Mouse (Mus musculus): ENCODE data around the gene Hivep3. TPM values are rescaled to one million over a fixed set of nuclear protein-coding genes. Genes with fewer than 3 reads are reported as not detected.

Gene Hivep3
- polyA plus RNA-seq, 1 experiment: 5.8 TPM

DNA sequence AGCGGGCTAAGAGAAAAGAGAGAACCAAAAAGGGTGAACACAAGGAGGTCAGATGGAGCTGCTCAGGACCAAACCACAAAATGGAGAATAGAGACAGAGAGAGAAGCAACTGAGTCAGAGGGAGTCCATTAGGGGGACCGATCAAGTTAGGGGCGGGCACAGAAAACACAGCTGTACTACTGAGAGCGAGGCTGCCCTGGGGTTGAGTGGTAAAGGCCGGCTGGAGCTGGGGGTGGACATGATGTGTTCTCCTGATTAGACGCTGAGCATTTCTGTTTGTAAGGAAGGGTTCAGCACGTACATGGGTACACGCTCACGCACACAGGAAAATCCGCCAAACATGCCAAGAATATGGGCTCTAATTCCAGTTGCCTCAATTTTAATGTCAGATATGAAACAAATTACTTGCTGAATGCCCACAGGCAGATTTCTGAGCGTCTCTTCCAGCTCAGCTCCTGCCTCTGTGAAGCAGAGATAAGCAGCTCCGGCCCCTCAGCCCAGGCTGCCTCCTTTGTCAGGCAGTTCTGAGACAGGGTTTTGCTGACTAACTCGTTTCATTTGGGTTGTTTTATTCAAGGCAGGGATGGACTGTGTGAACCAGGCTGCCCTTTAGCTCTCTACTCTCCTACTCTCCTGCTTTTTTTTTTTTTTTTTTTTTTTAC, 161.3 kb downstream of the Hivep3 start:
- Histone ChIP-seq H3K4me1 (ENCODE audit: control insufficient read depth, insufficient read depth, low read length) (no peaks in the 10 kb centered on the region), H3K27me3 (replicated peaks; ENCODE audit: control insufficient read depth, insufficient read depth, low read length) (no peaks in the 10 kb centered on the region), H3K36me3 (ENCODE audit: control insufficient read depth, insufficient read depth, low read length) (no peaks in the 10 kb centered on the region), H3K4me3 (ENCODE audit: insufficient read depth, low read depth, low read length) (no peak overlapping the region), H3K27ac (ENCODE audit: insufficient read depth, low read depth, low read length) (no peak overlapping the region)
- no peak for DNase-seq
- 79% methylated on average over 13 of the region's 13 CpGs for WGBS
- TF ChIP-seq POLR2A (IDR thresholded peaks at IDR 0.05; ENCODE audit: low read depth, low read length): no peak
- no peak for TF ChIP-seq CTCF (conservative IDR thresholded peaks at IDR 0.05; ENCODE audit: insufficient read depth, insufficient read length, low read depth, low read length)

DNA sequence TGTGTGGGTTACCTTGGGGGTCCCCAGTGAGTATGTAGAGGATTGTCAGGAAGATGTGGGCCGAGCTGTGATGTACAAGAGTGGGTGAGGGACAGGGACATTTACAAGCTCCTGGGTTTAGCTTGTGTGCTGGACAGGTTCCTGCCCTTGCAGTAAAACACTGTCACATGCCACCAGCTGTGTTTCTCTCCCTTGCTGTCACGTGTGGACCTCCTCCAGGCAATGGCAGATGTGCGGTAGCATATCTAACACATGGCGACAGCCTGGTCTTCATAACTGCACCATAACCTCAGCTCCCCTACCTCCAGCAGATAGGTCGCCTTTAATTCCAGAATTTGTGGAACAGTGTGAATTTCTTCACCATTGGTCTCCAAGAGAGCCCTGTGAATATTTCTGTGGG, 161.9 kb downstream of the Hivep3 start:
- no peaks in the 10 kb centered on the region for H3K27me3 ChIP-seq (replicated peaks; ENCODE audit: control insufficient read depth, insufficient read depth, low read length)
- TF ChIP-seq POLR2A (IDR thresholded peaks at IDR 0.05; ENCODE audit: low read depth, low read length) (no peak), CTCF (conservative IDR thresholded peaks at IDR 0.05; ENCODE audit: insufficient read depth, insufficient read length, low read depth, low read length) (no peak)
- DNase-seq: no peak
- no peaks in the 10 kb centered on the region for H3K4me1 ChIP-seq (ENCODE audit: control insufficient read depth, insufficient read depth, low read length)
- H3K4me3 ChIP-seq (ENCODE audit: insufficient read depth, low read depth, low read length): no peak overlapping the region
- WGBS: 69% methylated on average over 5 of the region's 5 CpGs
- no peaks in the 10 kb centered on the region for H3K36me3 ChIP-seq (ENCODE audit: control insufficient read depth, insufficient read depth, low read length)
- H3K27ac ChIP-seq (ENCODE audit: insufficient read depth, low read depth, low read length): no peak overlapping the region

DNA sequence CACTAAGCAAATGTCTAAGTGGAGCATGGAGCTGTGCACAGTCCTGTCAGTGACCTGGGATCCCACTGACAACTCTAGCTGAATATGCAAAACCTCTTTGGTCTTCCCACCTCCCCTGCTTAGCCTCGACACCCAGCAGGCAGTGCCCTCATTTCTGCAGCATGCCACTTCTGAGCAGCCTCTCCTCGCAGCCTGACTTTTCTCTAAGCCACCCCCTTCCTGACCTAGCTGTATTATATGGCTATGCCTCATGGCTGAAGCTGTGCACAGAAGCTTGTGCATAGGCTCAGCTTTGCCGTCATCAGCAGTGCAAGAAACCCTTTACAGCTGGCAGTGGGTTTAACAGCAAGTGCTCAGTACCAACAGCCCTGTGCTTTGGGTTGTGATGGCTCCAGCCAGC, 163.0 kb downstream of the Hivep3 start:
- Histone ChIP-seq H3K4me1 (ENCODE audit: control insufficient read depth, insufficient read depth, low read length) (no peaks in the 10 kb centered on the region), H3K36me3 (ENCODE audit: control insufficient read depth, insufficient read depth, low read length) (no peaks in the 10 kb centered on the region), H3K4me3 (ENCODE audit: insufficient read depth, low read depth, low read length) (no peak overlapping the region), H3K27me3 (replicated peaks; ENCODE audit: control insufficient read depth, insufficient read depth, low read length) (no peaks in the 10 kb centered on the region), H3K27ac (ENCODE audit: insufficient read depth, low read depth, low read length) (no peak overlapping the region)
- WGBS: 61% methylated on average over 3 of the region's 3 CpGs
- TF ChIP-seq CTCF (conservative IDR thresholded peaks at IDR 0.05; ENCODE audit: insufficient read depth, insufficient read length, low read depth, low read length) (no peak), POLR2A (IDR thresholded peaks at IDR 0.05; ENCODE audit: low read depth, low read length) (no peak)
- no peak for DNase-seq

DNA sequence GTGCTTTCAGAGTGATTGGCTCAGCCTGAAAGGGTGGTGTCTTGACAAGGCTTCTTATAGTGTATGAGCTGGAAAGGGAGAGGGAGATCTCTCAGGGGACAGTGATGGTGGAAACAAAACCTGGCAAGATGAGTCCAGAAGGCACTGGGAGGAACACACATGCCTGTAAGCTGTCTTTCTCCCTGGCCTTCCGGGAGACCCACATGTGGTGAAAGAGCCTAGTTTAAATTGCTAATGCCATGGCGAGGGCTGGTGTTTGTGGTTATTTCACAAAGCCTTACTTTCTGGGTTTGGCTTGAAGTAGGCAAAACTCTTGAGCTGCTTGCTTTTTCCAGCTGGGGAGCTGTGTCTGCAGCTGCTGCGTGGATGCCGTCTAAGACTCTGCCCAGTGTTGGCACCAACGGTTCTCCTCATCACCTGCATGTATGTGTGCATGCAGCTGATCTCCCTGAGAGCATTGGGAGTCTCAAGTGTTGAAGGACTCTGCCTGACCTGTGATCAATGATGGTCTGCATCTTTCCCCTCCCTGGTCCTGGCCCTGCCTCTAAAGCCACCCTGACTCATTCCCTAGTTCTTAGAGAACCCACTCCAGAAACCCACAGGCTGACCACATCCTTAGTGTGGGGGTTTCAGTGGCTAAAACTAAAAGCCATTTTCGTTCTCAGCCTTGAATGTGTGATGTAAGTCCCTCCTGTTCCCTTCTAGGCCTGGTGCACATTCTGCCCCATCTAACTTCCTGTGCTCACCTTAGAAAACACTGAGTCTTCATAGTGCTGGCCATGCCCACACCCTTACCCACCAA, 163.7 kb downstream of the Hivep3 start:
- H3K27ac ChIP-seq (ENCODE audit: insufficient read depth, low read depth, low read length): no peak overlapping the region
- TF ChIP-seq POLR2A (IDR thresholded peaks at IDR 0.05; ENCODE audit: low read depth, low read length) (no peak), CTCF (conservative IDR thresholded peaks at IDR 0.05; ENCODE audit: insufficient read depth, insufficient read length, low read depth, low read length) (no peak)
- no peaks in the 10 kb centered on the region for H3K36me3 ChIP-seq (ENCODE audit: control insufficient read depth, insufficient read depth, low read length)
- H3K4me3 ChIP-seq (ENCODE audit: insufficient read depth, low read depth, low read length): no peak overlapping the region
- H3K27me3 ChIP-seq (replicated peaks; ENCODE audit: control insufficient read depth, insufficient read depth, low read length): no peaks in the 10 kb centered on the region
- 78% methylated on average over 6 of the region's 6 CpGs for WGBS
- no peaks in the 10 kb centered on the region for H3K4me1 ChIP-seq (ENCODE audit: control insufficient read depth, insufficient read depth, low read length)
- DNase-seq: no peak

DNA sequence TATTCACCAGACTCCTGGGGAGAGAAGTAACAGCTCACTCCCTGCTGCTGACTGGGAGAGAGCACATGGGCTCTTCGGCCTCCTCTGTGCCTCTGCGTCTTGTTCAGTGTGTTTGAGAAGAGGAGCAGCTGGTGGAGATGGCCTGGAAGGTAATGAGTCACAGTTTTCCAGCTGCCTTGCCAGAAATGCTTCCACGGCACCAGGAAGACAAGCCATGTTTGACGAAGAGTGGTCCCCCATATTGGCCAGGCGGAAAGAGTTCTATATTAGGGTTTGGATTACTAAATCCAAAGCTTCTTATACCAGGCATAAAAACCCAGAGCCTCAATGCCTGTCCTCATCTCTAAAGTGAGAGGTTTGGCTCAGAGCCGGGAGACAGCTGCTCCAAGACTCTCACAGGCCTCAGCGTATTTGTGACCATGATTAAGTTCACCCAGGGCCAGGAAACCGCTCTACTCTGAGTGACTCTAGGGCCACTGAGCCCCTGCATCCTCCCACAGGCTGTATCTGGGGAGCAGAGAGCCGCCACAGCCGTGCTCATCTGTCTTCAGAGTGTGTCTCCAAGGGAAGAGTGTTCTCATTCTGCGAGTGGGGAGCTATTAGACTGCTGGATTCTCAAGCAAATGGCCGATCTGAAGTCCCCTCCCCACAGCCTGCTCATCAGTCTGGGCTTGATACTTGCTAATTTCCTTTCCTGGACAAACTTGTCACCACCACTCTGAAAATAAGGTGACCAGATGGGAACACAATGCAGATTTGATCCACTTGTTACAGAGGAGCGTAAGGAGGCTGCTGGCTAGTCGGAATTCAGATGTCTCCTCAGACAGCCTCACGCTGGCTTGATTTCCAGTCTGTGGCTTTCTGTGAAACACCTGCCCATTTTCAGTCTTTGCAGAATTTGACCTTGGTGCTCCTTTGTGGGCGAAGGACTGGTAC, 168.2 kb downstream of the Hivep3 start:
- TF ChIP-seq POLR2A (IDR thresholded peaks at IDR 0.05; ENCODE audit: low read depth, low read length) (no peak), CTCF (conservative IDR thresholded peaks at IDR 0.05; ENCODE audit: insufficient read depth, insufficient read length, low read depth, low read length) (no peak)
- no peaks in the 10 kb centered on the region for H3K4me1 ChIP-seq (ENCODE audit: control insufficient read depth, insufficient read depth, low read length)
- H3K27me3 ChIP-seq (replicated peaks; ENCODE audit: control insufficient read depth, insufficient read depth, low read length): no peaks in the 10 kb centered on the region
- H3K4me3 ChIP-seq (ENCODE audit: insufficient read depth, low read depth, low read length): no peak overlapping the region
- DNase-seq: peak; percentile 13
- H3K27ac ChIP-seq (ENCODE audit: insufficient read depth, low read depth, low read length): no peak overlapping the region
- 64% methylated on average over 16 of the region's 16 CpGs for WGBS
- no peaks in the 10 kb centered on the region for H3K36me3 ChIP-seq (ENCODE audit: control insufficient read depth, insufficient read depth, low read length)

DNA sequence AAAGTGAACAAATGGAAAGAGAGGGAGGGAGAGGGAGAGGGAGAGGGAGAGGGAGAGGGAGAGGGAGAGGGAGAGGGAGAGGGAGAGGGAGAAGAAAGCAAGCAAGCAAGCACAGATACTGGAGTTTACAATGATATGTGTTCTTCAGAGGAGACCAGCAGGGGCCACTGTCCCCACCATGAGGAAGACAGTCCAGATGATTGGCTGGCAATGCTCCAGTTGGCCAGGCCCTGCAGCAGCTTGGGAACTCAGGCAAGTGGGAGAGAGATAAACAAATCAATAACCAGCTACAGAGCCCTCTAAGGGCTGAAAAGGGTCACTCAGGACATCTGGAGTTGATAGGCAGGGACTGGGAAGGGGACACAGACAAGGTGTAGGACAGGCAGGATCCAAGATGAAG, 169.7 kb downstream of the Hivep3 start:
- H3K27me3 ChIP-seq (replicated peaks; ENCODE audit: control insufficient read depth, insufficient read depth, low read length): no peaks in the 10 kb centered on the region

More for the DNA sequence above, 169.7 kb downstream of the Hivep3 start:
- no peak overlapping the region for H3K4me3 ChIP-seq (ENCODE audit: insufficient read depth, low read depth, low read length)
- H3K4me1 ChIP-seq (ENCODE audit: control insufficient read depth, insufficient read depth, low read length): no peaks in the 10 kb centered on the region
- DNase-seq: no peak
- TF ChIP-seq CTCF (conservative IDR thresholded peaks at IDR 0.05; ENCODE audit: insufficient read depth, insufficient read length, low read depth, low read length) (no peak), POLR2A (IDR thresholded peaks at IDR 0.05; ENCODE audit: low read depth, low read length) (no peak)
- no peaks in the 10 kb centered on the region for H3K36me3 ChIP-seq (ENCODE audit: control insufficient read depth, insufficient read depth, low read length)
- H3K27ac ChIP-seq (ENCODE audit: insufficient read depth, low read depth, low read length): no peak overlapping the region
